Mouse (Mus musculus) intestine, embryonic 15.5 days (tissue): ENCODE measurements around the gene Rgs9bp. TPM values are rescaled to one million over a fixed set of nuclear protein-coding genes. Genes with fewer than 3 reads are reported as not detected.
A peak's percentile ranks its signal among the peaks of the same experiment; 100 is the strongest.
"Not testable (repeated sequence)": the region's sequence is repeated elsewhere in the genome, so short reads cannot be mapped to it uniquely, and the experiment has no call there.

ENCODE experiments used
- ATAC-seq: fragments of 200-750 bp; cut with Nextera tagmentation; 2 replicates; pipeline ENCODE4 v1.8.0; 2017; ENCODE audit warnings: moderate TSS enrichment, moderate library complexity
- H3K27ac ChIP-seq: fragments of 300-500 bp; sonication (generic); 2 replicates; pipeline ENCODE4 v1.5.1; 2015; ENCODE audit warnings: mild to moderate bottlenecking, inconsistent platforms
- H3K27me3 ChIP-seq: fragments of 300-500 bp; sonication (generic); replicated peaks from 2 replicates; pipeline ENCODE4 v1.6.1; 2015; ENCODE audit warnings: inconsistent platforms
- H3K36me3 ChIP-seq: fragments of 300-500 bp; sonication (generic); 2 replicates; pipeline ENCODE4 v1.6.1; 2015; ENCODE audit warnings: inconsistent platforms
- H3K4me1 ChIP-seq: fragments of 300-500 bp; sonication (generic); replicated peaks from 2 replicates; pipeline ENCODE4 v1.6.1; 2015; ENCODE audit warnings: inconsistent platforms
- H3K4me2 ChIP-seq: fragments of 300-500 bp; sonication (generic); replicated peaks from 2 replicates; pipeline ENCODE4 v1.6.1; 2015; ENCODE audit warnings: mild to moderate bottlenecking, inconsistent platforms
- H3K4me3 ChIP-seq: fragments of 300-500 bp; sonication (generic); replicated peaks from 2 replicates; pipeline ENCODE4 v1.5.1; 2015; ENCODE audit warnings: inconsistent platforms
- H3K9ac ChIP-seq: fragments of 300-500 bp; sonication (generic); 2 replicates; pipeline ENCODE4 v1.6.1; 2015; ENCODE audit warnings: inconsistent platforms
- H3K9me3 ChIP-seq: fragments of 300-500 bp; sonication (generic); 2 replicates; pipeline ENCODE4 v1.6.1; 2016; ENCODE audit warnings: inconsistent platforms
- WGBS: fragments of 180-500 bp; shearing (Covaris S2); methylation state at CpG from one replicate; pipeline ENCODE4 v1.1.7; 2015; 5-methylcytosine and 5-hydroxymethylcytosine counted together
- polyA plus RNA-seq: library from polyadenylated mRNA; unstranded; fragments of >200 nt; fragmentation: Nextera tagmentation; extraction: Ambion mirVana; gene quantifications from 2 replicates; pipeline ENCODE4 v1.2.1, GENCODE M21; 2015

Rgs9bp gene
- polyA plus RNA-seq, 1 experiment from 2014 or later = 0.06 TPM

- not testable (repeated sequence) for H3K9ac ChIP-seq, H3K4me1 ChIP-seq, H3K4me2 ChIP-seq, H3K27ac ChIP-seq, H3K27me3 ChIP-seq, H3K36me3 ChIP-seq, ATAC-seq, H3K4me3 ChIP-seq, H3K9me3 ChIP-seq
- 25% methylated on average over 6 of the region's 6 CpGs for WGBS
Observed at GRCm38 (mm10) chr7:35570883-35571282, 14.5 kb downstream of the Rgs9bp start.

- H3K9me3 ChIP-seq, H3K4me3 ChIP-seq, H3K4me1 ChIP-seq, ATAC-seq, H3K27ac ChIP-seq, H3K4me2 ChIP-seq, H3K9ac ChIP-seq, H3K36me3 ChIP-seq, H3K27me3 ChIP-seq: not testable (repeated sequence)
- 82% methylated on average over 4 of the region's 4 CpGs for WGBS
Observed at GRCm38 (mm10) chr7:35569724-35570123, 15.7 kb downstream of the Rgs9bp start.

- H3K4me1 ChIP-seq, ATAC-seq, H3K4me2 ChIP-seq, H3K36me3 ChIP-seq, H3K27ac ChIP-seq, H3K9me3 ChIP-seq, H3K27me3 ChIP-seq, H3K4me3 ChIP-seq, H3K9ac ChIP-seq: not testable (repeated sequence)
- WGBS = 78% methylated on average over 13 of the region's 13 CpGs
Observed at GRCm38 (mm10) chr7:35565965-35566364, 19.4 kb downstream of the Rgs9bp start.

GRCm38 (mm10) chr7:35564872-35565271 lies 20.5 kb downstream of the Rgs9bp start:
- H3K4me2 ChIP-seq, H3K36me3 ChIP-seq, H3K9me3 ChIP-seq, H3K4me3 ChIP-seq, H3K4me1 ChIP-seq, ATAC-seq, H3K9ac ChIP-seq, H3K27ac ChIP-seq, H3K27me3 ChIP-seq: not testable (repeated sequence)
- WGBS = 83% methylated on average over 10 of the region's 10 CpGs

GRCm38 (mm10) chr7:35564067-35564865 lies 21.1 kb downstream of the Rgs9bp start:
- Histone ChIP-seq H3K36me3 (no peaks in the 10 kb centered on the region), H3K27me3 (no peaks in the 10 kb centered on the region), H3K4me3 (no peak overlapping the region), H3K9me3 (no peaks in the 10 kb centered on the region), H3K27ac (no peak overlapping the region), H3K9ac (no peak overlapping the region), H3K4me1 (no peaks in the 10 kb centered on the region), H3K4me2 (no peak overlapping the region)
- no peak for ATAC-seq
- 80% methylated on average over 2 of the region's 2 CpGs for WGBS

- no peaks in the 10 kb centered on the region for H3K9me3 ChIP-seq
- H3K9ac ChIP-seq = no peak overlapping the region
- H3K36me3 ChIP-seq = no peaks in the 10 kb centered on the region
- H3K27me3 ChIP-seq = no peaks in the 10 kb centered on the region
- no peak overlapping the region for H3K4me3 ChIP-seq
- no peak overlapping the region for H3K27ac ChIP-seq
- H3K4me1 ChIP-seq = no peaks in the 10 kb centered on the region
- peak; percentile 14; the same call in 1 of the 2 replicates for ATAC-seq
- 73% methylated on average over 11 of the region's 11 CpGs for WGBS
- no peak overlapping the region for H3K4me2 ChIP-seq
Observed at GRCm38 (mm10) chr7:35563071-35563470, 22.3 kb downstream of the Rgs9bp start.

- Histone ChIP-seq H3K9ac (no peak overlapping the region), H3K27ac (no peak overlapping the region), H3K4me1 (peaks cover 3% of the 10 kb centered on the region), H3K4me3 (no peak overlapping the region), H3K9me3 (no peaks in the 10 kb centered on the region), H3K4me2 (no peak overlapping the region), H3K27me3 (no peaks in the 10 kb centered on the region), H3K36me3 (no peaks in the 10 kb centered on the region)
- no peak for ATAC-seq
- 91% methylated on average over 3 of the region's 3 CpGs for WGBS
Observed at GRCm38 (mm10) chr7:35559838-35560237, 25.5 kb downstream of the Rgs9bp start.

GRCm38 (mm10) chr7:35558681-35559080 lies 26.7 kb downstream of the Rgs9bp start:
- no peak overlapping the region for H3K4me2 ChIP-seq
- no peak overlapping the region for H3K27ac ChIP-seq
- no peak overlapping the region for H3K4me3 ChIP-seq
- no peaks in the 10 kb centered on the region for H3K9me3 ChIP-seq
- H3K27me3 ChIP-seq = no peaks in the 10 kb centered on the region
- H3K9ac ChIP-seq = no peak overlapping the region
- no peaks in the 10 kb centered on the region for H3K36me3 ChIP-seq
- 43% methylated on average over 2 of the region's 2 CpGs for WGBS
- H3K4me1 ChIP-seq = peaks cover 3% of the 10 kb centered on the region
- no peak for ATAC-seq

GRCm38 (mm10) chr7:35557577-35557976 lies 27.8 kb downstream of the Rgs9bp start:
- Histone ChIP-seq H3K27me3 (no peaks in the 10 kb centered on the region), H3K9ac (no peak overlapping the region), H3K4me1 (peaks cover 6% of the 10 kb centered on the region), H3K9me3 (no peaks in the 10 kb centered on the region), H3K4me2 (no peak overlapping the region), H3K36me3 (no peaks in the 10 kb centered on the region), H3K4me3 (no peak overlapping the region), H3K27ac (peak overlapping the region; percentile 61)
- ATAC-seq = peak; percentile 21; the same call in 1 of the 2 replicates
- 67% methylated on average over 3 of the region's 3 CpGs for WGBS

- no peaks in the 10 kb centered on the region for H3K27me3 ChIP-seq
- no peaks in the 10 kb centered on the region for H3K36me3 ChIP-seq
- no peak overlapping the region for H3K4me2 ChIP-seq
- no peak overlapping the region for H3K4me3 ChIP-seq
- H3K27ac ChIP-seq = no peak overlapping the region
- WGBS = 86% methylated on average over 5 of the region's 5 CpGs
- ATAC-seq = no peak
- H3K9ac ChIP-seq = no peak overlapping the region
- peaks cover 6% of the 10 kb centered on the region for H3K4me1 ChIP-seq
- H3K9me3 ChIP-seq = no peaks in the 10 kb centered on the region
Observed at GRCm38 (mm10) chr7:35556905-35557304, 28.5 kb downstream of the Rgs9bp start.

GRCm38 (mm10) chr7:35556205-35556603 lies 29.2 kb downstream of the Rgs9bp start, which contains the start of gene Nudt19:
TSS of gene Nudt19 (minus strand) at chr7:35556304.
- H3K4me2 ChIP-seq = peak within 1 kb of the TSS; percentile 95
- peaks cover 6% of the 10 kb centered on the region for H3K4me1 ChIP-seq
- H3K27ac ChIP-seq = peak within 1 kb of the TSS; percentile 98
- ATAC-seq = no peak
- H3K27me3 ChIP-seq = no peaks in the 10 kb centered on the region
- H3K9me3 ChIP-seq = no peaks in the 10 kb centered on the region
- peak within 1 kb of the TSS; percentile 78 for H3K4me3 ChIP-seq
- 0 out of 2 replicates have a peak, but pooled peaks cover 2% of the 10 kb centered on the region for H3K36me3 ChIP-seq
- peak within 1 kb of the TSS; percentile 88 for H3K9ac ChIP-seq
- 53% methylated on average over 4 of the region's 4 CpGs for WGBS

GRCm38 (mm10) chr7:35555224-35556204 lies 29.9 kb downstream of the Rgs9bp start:
- Histone ChIP-seq H3K9ac (peak overlapping the region; percentile 88), H3K4me3 (peak overlapping the region; percentile 78), H3K4me2 (peak overlapping the region; percentile 95), H3K4me1 (peaks cover 6% of the 10 kb centered on the region), H3K27me3 (no peaks in the 10 kb centered on the region), H3K27ac (peak overlapping the region; percentile 98), H3K36me3 (peaks cover 8% of the 10 kb centered on the region), H3K9me3 (no peaks in the 10 kb centered on the region)
- under 1% methylated on average over 89 of the region's 93 CpGs for WGBS
- ATAC-seq = peak; percentile 86
